Mouse (Mus musculus) midbrain, embryonic 11.5 days (tissue): ENCODE results near the gene Vwde. TPM values are rescaled to one million over a fixed set of nuclear protein-coding genes. Genes with fewer than 3 reads are reported as not detected.

ENCODE experiments used
- ATAC-seq: fragments of 200-750 bp; cut with Nextera tagmentation; 2 replicates; pipeline ENCODE4 v1.8.0; 2017; ENCODE audit warnings: moderate TSS enrichment, moderate library complexity; ENCODE audit not compliant: low FRiP score
- DNase-seq: peaks from one replicate; pipeline ENCODE4 v3.0.0; 2015; ENCODE audit warnings: low spot score; ENCODE audit errors: missing footprints
- H3K27ac ChIP-seq: fragments of 300-500 bp; sonication (generic); 2 replicates; pipeline ENCODE4 v1.5.1; 2014; ENCODE audit warnings: low read depth, low read length
- H3K27me3 ChIP-seq: fragments of 300-500 bp; sonication (generic); 2 replicates; pipeline ENCODE4 v1.6.1; 2014; ENCODE audit warnings: mild to moderate bottlenecking, low read length, moderate library complexity, mixed read lengths; ENCODE audit not compliant: control insufficient read depth, insufficient read depth
- H3K36me3 ChIP-seq: fragments of 300-500 bp; sonication (generic); 2 replicates; pipeline ENCODE4 v1.6.1; 2014; ENCODE audit warnings: mild to moderate bottlenecking, low read length, moderate library complexity, mixed read lengths; ENCODE audit not compliant: control insufficient read depth, insufficient read depth
- H3K4me1 ChIP-seq: fragments of 300-500 bp; sonication (generic); 2 replicates; pipeline ENCODE4 v1.6.1; 2014; ENCODE audit warnings: low read length; ENCODE audit not compliant: control insufficient read depth, insufficient read depth
- H3K4me2 ChIP-seq: fragments of 300-500 bp; sonication (generic); 2 replicates; pipeline ENCODE4 v1.6.1; 2014; ENCODE audit warnings: mild to moderate bottlenecking, moderate library complexity
- H3K4me3 ChIP-seq: fragments of 300-500 bp; sonication (generic); 2 replicates; pipeline ENCODE4 v1.5.1; 2014; ENCODE audit warnings: low read depth, low read length
- H3K9ac ChIP-seq: fragments of 300-500 bp; sonication (generic); 2 replicates; pipeline ENCODE4 v1.6.1; 2014; ENCODE audit warnings: low read length
- H3K9me3 ChIP-seq: fragments of 300-500 bp; sonication (generic); 2 replicates; pipeline ENCODE4 v1.6.1; 2016; ENCODE audit warnings: low read length; ENCODE audit not compliant: control insufficient read depth
- WGBS: fragments of 180-500 bp; shearing (Covaris S2); extraction: QIAGEN DNeasy Blood & Tissue Kit; methylation state at CpG from one replicate; pipeline ENCODE4 v1.1.7; 2014; 5-methylcytosine and 5-hydroxymethylcytosine counted together
- polyA plus RNA-seq: library from polyadenylated mRNA; unstranded; fragments of >200 nt; fragmentation: Nextera tagmentation; extraction: Ambion mirVana; gene quantifications from 2 replicates; pipeline ENCODE4 v1.2.1, GENCODE M21; 2014

Gene Vwde
- polyA plus RNA-seq, 1 experiment from 2014 or later = 0.19 TPM

- no peaks in the 10 kb centered on the region for H3K27me3 ChIP-seq
- H3K4me3 ChIP-seq = no peak overlapping the region
- no peak overlapping the region for H3K4me2 ChIP-seq
- H3K36me3 ChIP-seq = no peaks in the 10 kb centered on the region
- H3K9ac ChIP-seq = no peak overlapping the region
- DNase-seq (peak; percentile 83), ATAC-seq (no peak)
- no peaks in the 10 kb centered on the region for H3K4me1 ChIP-seq
- H3K9me3 ChIP-seq = no peaks in the 10 kb centered on the region
- WGBS = 77% methylated on average over 9 of the region's 9 CpGs
- no peak overlapping the region for H3K27ac ChIP-seq
Observed at GRCm38 (mm10) chr6:13166240-13166937, 58.4 kb downstream of the Vwde start.

GRCm38 (mm10) chr6:13159437-13159836 lies 65.3 kb downstream of the Vwde start:
- ATAC-seq = peak; percentile 54; the same call in 1 of the 2 replicates
- Histone ChIP-seq H3K4me2 (no peak overlapping the region), H3K27ac (no peak overlapping the region), H3K9ac (no peak overlapping the region), H3K4me1 (no peaks in the 10 kb centered on the region), H3K4me3 (no peak overlapping the region), H3K36me3 (no peaks in the 10 kb centered on the region), H3K27me3 (no peaks in the 10 kb centered on the region), H3K9me3 (no peaks in the 10 kb centered on the region)
- peak; percentile 82 for DNase-seq
- 94% methylated on average over 2 of the region's 2 CpGs for WGBS

GRCm38 (mm10) chr6:13153888-13154697 lies 70.7 kb downstream of the Vwde start:
- Histone ChIP-seq H3K4me2 (no peak overlapping the region), H3K4me1 (no peaks in the 10 kb centered on the region), H3K9ac (no peak overlapping the region), H3K9me3 (no peaks in the 10 kb centered on the region), H3K27me3 (no peaks in the 10 kb centered on the region), H3K4me3 (no peak overlapping the region), H3K27ac (no peak overlapping the region), H3K36me3 (no peaks in the 10 kb centered on the region)
- DNase-seq (no peak), ATAC-seq (peak; percentile 55)
- 94% methylated on average over 9 of the region's 9 CpGs for WGBS

- H3K27ac ChIP-seq = no peak overlapping the region
- H3K9me3 ChIP-seq = no peaks in the 10 kb centered on the region
- no peaks in the 10 kb centered on the region for H3K4me1 ChIP-seq
- no peaks in the 10 kb centered on the region for H3K36me3 ChIP-seq
- WGBS = 86% methylated on average over 1 of the region's 1 CpGs
- H3K4me2 ChIP-seq = no peak overlapping the region
- H3K9ac ChIP-seq = no peak overlapping the region
- ATAC-seq = peak; percentile 54
- H3K4me3 ChIP-seq = no peak overlapping the region
- no peaks in the 10 kb centered on the region for H3K27me3 ChIP-seq
- peak; percentile 86 for DNase-seq
Observed at GRCm38 (mm10) chr6:13152062-13152640, 72.6 kb downstream of the Vwde start.

GRCm38 (mm10) chr6:13137255-13137654 lies 87.5 kb downstream of the Vwde start:
- DNase-seq (no peak), ATAC-seq (no peak)
- Histone ChIP-seq H3K27me3 (no peaks in the 10 kb centered on the region), H3K4me3 (no peak overlapping the region), H3K4me2 (no peak overlapping the region), H3K9me3 (no peaks in the 10 kb centered on the region), H3K9ac (no peak overlapping the region), H3K27ac (no peak overlapping the region), H3K4me1 (no peaks in the 10 kb centered on the region), H3K36me3 (no peaks in the 10 kb centered on the region)
- WGBS = 92% methylated on average over 1 of the region's 1 CpGs

- no peak for ATAC-seq
- Histone ChIP-seq H3K27me3 (no peaks in the 10 kb centered on the region), H3K9me3 (no peaks in the 10 kb centered on the region), H3K4me3 (no peak overlapping the region), H3K4me1 (no peaks in the 10 kb centered on the region), H3K4me2 (no peak overlapping the region), H3K27ac (no peak overlapping the region), H3K9ac (no peak overlapping the region), H3K36me3 (no peaks in the 10 kb centered on the region)
- DNase-seq = no peak
- WGBS = 80% methylated on average over 1 of the region's 1 CpGs
Observed at GRCm38 (mm10) chr6:13108662-13109061, 116.1 kb downstream of the Vwde start.

Other genes starting within 250 kb of the Vwde start
- 30.4 and 35.6 TPM in 2 replicates for gene Tmem106b, start 155.2 kb downstream of the Vwde start, polyA plus RNA-seq